Mouse (Mus musculus): Measurements from ENCODE around the gene Fam25c. TPM values are rescaled to one million over a fixed set of nuclear protein-coding genes. Genes with fewer than 3 reads are reported as not detected.

Fam25c gene
- not detected for total RNA-seq (2023)

GRCm38 (mm10) chr14:34355301-34355700 lies at the start of gene Fam25c:
TSS of gene Fam25c (minus strand) at chr14:34355433.

DNA sequence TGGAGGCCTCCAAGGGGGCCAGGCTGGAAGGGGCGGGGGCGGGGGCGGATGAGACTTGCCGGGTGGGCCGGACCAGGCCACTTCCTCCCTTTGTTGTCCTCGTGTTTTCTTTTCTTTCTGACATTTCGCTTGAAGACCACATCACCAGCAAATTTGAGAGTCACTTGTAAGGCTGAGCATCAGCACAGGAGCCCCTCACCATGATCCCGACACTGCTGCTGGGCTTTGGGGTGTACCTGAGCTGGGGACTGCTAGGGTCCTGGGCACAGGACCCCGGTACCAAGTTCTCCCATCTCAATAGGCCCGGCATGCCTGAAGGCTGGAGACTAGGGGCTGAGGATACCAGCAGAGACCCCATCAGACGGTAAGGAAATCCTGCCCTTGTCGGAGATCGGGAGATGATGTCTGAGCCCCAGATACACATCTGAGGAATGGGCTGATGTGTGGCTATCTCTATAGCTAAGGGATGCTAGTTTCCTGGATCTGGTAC lies 20.2 kb upstream of the Fam25c start, which contains the start of gene Mmrn2:
TSS of gene Mmrn2 (plus strand) at position 51 of the 490 bp plus-strand sequence.

GRCm38 (mm10) chr14:34374577-34374976 lies 19.3 kb upstream of the Fam25c start, which contains the start of gene Sncg:
TSS of gene Sncg (minus strand) at chr14:34374789.

GRCm38 (mm10) chr14:34310234-34310965 lies 44.8 kb downstream of the Fam25c start, which contains the start of the genes Shld2 and Glud1:
TSS of gene Shld2 (minus strand) at chr14:34310493.
TSS of gene Glud1 (plus strand) at chr14:34310727.

Other genes starting within 250 kb of the Fam25c start
- not detected for gene Npy4r, start 202.9 kb downstream of the Fam25c start, total RNA-seq (2023)
- not detected for gene Gprin2, start 153.8 kb downstream of the Fam25c start, total RNA-seq (2023)
- gene Syt15, start 135.8 kb downstream of the Fam25c start, total RNA-seq (2023) = not detected
- gene Shld2, start 44.9 kb downstream of the Fam25c start, total RNA-seq (2023) = 24.5 TPM
- 145 TPM for gene Glud1, start 44.7 kb downstream of the Fam25c start, total RNA-seq (2023)
- not detected for gene Sncg, start 19.4 kb upstream of the Fam25c start, total RNA-seq (2023)
- gene Mmrn2, start 20.0 kb upstream of the Fam25c start, total RNA-seq (2023) = not detected
- 2.0 TPM for gene Bmpr1a, start 147.9 kb upstream of the Fam25c start, total RNA-seq (2023)
- gene 9230112D13Rik, start 167.4 kb upstream of the Fam25c start, total RNA-seq (2023) = not detected
- not detected for gene Ldb3, start 233.2 kb upstream of the Fam25c start, total RNA-seq (2023)
- gene Opn4, start 244.7 kb upstream of the Fam25c start, total RNA-seq (2023) = not detected